In the genomic region with DNA sequence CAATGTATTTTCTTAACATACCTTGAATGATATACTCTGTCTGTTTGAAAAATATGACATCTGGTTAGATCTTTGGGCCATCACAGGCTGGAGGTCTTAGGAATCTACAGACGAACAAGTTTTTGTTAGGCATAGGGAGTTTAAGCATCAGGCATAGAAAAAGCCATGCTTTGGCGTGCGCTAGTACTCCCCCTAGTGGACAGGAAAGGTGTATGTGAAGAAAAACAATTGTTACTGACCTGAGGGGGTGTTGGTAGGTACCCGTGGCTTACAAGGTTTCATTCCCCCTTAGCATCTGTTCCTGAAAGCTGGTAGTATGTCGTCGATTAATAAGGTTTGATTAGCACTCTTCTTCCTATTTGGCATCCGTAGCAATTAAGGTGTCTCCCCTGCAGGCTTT, we compare ENCODE assay signal across 1 mouse cellular context.
TF ChIP-seq lines count a peak whose summit lies in the region.

No protein-coding gene starts in this region.

TF ChIP-seq in MEL, 35 proteins besides CTCF, POLR2A, EP300 and RAD21 (continued from another document):
- TF ChIP-seq MXI1 (IDR thresholded peaks at IDR 0.05; ENCODE audit: low read depth, low read length) (peak; percentile 68), MAX (IDR thresholded peaks at IDR 0.05; ENCODE audit: low read length) (peak; percentile 58; the same call in 1 of the 2 replicates)
